Mouse (Mus musculus): ENCODE data around the gene Rabgap1l. TPM values are rescaled to one million over a fixed set of nuclear protein-coding genes. Genes with fewer than 3 reads are reported as not detected.

The Rabgap1l gene
- polyA plus RNA-seq, 1 experiment from 2014 or later = 17.4 TPM

DNA sequence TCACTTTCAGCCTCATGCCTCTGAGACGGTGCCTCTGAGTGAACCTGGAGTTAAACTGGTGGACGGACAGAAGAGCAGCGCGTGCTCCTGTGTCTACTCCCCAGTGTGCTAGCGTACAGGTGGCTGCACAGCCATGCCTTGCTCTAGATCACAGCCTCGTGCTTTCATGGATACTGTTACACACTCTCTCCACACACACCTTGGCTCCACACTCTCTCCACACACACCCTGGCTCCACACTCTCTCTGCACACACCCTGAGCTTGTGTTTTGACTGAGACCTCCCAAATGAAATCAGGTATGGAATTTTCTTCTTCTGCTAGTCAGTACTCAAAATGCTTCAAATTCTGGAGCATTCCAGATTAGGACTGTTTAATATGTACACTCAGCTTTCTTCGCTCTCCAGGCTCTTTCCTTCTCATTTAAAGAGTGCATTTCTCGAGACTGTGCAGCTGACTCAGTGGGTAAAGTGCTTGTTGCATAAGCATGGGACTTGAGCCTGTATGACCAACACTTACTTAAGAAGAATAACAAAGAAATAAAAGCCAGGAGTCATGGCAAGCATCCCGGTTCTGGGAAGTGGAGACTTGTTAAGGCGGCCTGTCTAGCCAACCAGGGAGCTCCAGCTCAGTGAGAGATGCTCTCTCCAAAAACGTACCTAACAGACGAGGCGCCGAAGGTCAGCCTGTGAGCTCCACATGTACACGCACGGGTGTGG lies 529.2 kb downstream of the Rabgap1l start:
- 87% methylated on average over 16 of the region's 16 CpGs for WGBS
- Histone ChIP-seq H3K27me3 (ENCODE audit: control insufficient read depth, insufficient read depth, low read length) (no peaks in the 10 kb centered on the region), H3K4me3 (ENCODE audit: low read depth, low read length) (no peak overlapping the region), H3K9ac (ENCODE audit: low read length) (no peak overlapping the region), H3K4me2 (ENCODE audit: low read depth, low read length, severe bottlenecking) (no peak overlapping the region), H3K36me3 (ENCODE audit: control insufficient read depth, insufficient read depth, low read length) (no peaks in the 10 kb centered on the region), H3K9me3 (ENCODE audit: control insufficient read depth, low read length) (no peaks in the 10 kb centered on the region), H3K4me1 (replicated peaks; ENCODE audit: control insufficient read depth, insufficient read depth, low read length) (peaks cover 2% of the 10 kb centered on the region; the same call in 1 of the 2 replicates), H3K27ac (ENCODE audit: low read depth, low read length) (no peak overlapping the region)
- ATAC-seq (replicated peaks; ENCODE audit: low FRiP score) (no peak), DNase-seq (ENCODE audit: low spot score) (no peak)

DNA sequence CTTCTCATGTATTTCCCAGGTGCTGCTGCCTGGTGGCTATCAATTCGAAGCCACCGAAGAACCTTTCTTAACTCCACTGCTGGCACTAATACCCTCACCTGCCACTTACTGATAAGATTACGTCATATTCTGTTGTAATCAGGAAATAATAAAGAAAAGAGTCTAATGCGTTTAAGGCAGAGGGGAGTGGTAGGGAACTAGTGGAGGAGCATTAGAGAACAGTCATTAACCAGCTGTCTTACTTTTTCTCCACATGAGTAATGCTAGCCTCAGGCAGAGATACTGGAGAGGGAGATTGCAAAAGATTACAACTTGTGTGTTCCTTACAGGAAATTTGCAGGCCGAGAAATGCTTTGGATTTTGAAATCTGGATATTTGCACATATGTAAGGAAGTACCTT lies 530.0 kb downstream of the Rabgap1l start:
- WGBS = 87% methylated on average over 5 of the region's 5 CpGs
- H3K4me1 ChIP-seq (replicated peaks; ENCODE audit: control insufficient read depth, insufficient read depth, low read length) = peaks cover 2% of the 10 kb centered on the region; the same call in 1 of the 2 replicates
- no peaks in the 10 kb centered on the region for H3K36me3 ChIP-seq (ENCODE audit: control insufficient read depth, insufficient read depth, low read length)
- no peak overlapping the region for H3K4me2 ChIP-seq (ENCODE audit: low read depth, low read length, severe bottlenecking)
- no peaks in the 10 kb centered on the region for H3K9me3 ChIP-seq (ENCODE audit: control insufficient read depth, low read length)
- H3K4me3 ChIP-seq (ENCODE audit: low read depth, low read length) = no peak overlapping the region
- H3K27me3 ChIP-seq (ENCODE audit: control insufficient read depth, insufficient read depth, low read length) = no peaks in the 10 kb centered on the region
- H3K9ac ChIP-seq (ENCODE audit: low read length) = no peak overlapping the region
- DNase-seq (ENCODE audit: low spot score) (no peak), ATAC-seq (replicated peaks; ENCODE audit: low FRiP score) (no peak)
- no peak overlapping the region for H3K27ac ChIP-seq (ENCODE audit: low read depth, low read length)

DNA sequence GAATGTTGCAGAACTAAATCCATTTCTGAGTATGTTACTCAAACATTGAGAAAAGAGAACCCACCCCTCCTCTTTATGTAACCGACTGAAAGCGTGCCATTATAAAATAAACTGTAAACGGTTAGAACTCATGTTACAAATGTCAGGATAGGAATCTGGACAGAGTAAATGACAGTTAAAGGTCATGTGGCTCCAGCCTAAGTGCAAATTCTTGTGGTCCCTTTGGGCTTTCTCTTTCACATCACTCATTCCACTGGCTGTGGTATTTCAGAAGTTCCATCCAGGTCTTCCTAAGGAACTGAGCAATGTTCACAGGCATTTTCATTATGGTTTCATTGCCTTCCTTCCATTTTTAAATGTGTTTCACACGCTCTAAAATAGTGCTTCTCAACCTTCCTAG lies 530.6 kb downstream of the Rabgap1l start:
- ATAC-seq (replicated peaks; ENCODE audit: low FRiP score) (no peak), DNase-seq (ENCODE audit: low spot score) (no peak)
- Histone ChIP-seq H3K4me1 (replicated peaks; ENCODE audit: control insufficient read depth, insufficient read depth, low read length) (peaks cover 2% of the 10 kb centered on the region; the same call in 1 of the 2 replicates), H3K36me3 (ENCODE audit: control insufficient read depth, insufficient read depth, low read length) (no peaks in the 10 kb centered on the region), H3K9me3 (ENCODE audit: control insufficient read depth, low read length) (no peaks in the 10 kb centered on the region), H3K27ac (ENCODE audit: low read depth, low read length) (no peak overlapping the region), H3K27me3 (ENCODE audit: control insufficient read depth, insufficient read depth, low read length) (no peaks in the 10 kb centered on the region), H3K9ac (ENCODE audit: low read length) (no peak overlapping the region), H3K4me2 (ENCODE audit: low read depth, low read length, severe bottlenecking) (no peak overlapping the region), H3K4me3 (ENCODE audit: low read depth, low read length) (no peak overlapping the region)
- 87% methylated on average over 4 of the region's 4 CpGs for WGBS

GRCm38 (mm10) chr1:160261849-160262248 lies 531.2 kb downstream of the Rabgap1l start:
- H3K9me3 ChIP-seq (ENCODE audit: control insufficient read depth, low read length) = no peaks in the 10 kb centered on the region
- H3K4me2 ChIP-seq (ENCODE audit: low read depth, low read length, severe bottlenecking) = no peak overlapping the region
- H3K4me3 ChIP-seq (ENCODE audit: low read depth, low read length) = no peak overlapping the region
- no peak for ATAC-seq (replicated peaks; ENCODE audit: low FRiP score)
- H3K27ac ChIP-seq (ENCODE audit: low read depth, low read length) = no peak overlapping the region
- H3K4me1 ChIP-seq (replicated peaks; ENCODE audit: control insufficient read depth, insufficient read depth, low read length) = peaks cover 2% of the 10 kb centered on the region; the same call in 1 of the 2 replicates
- H3K36me3 ChIP-seq (ENCODE audit: control insufficient read depth, insufficient read depth, low read length) = no peaks in the 10 kb centered on the region
- 78% methylated on average over 2 of the region's 2 CpGs for WGBS
- no peak for DNase-seq (ENCODE audit: low spot score)
- no peak overlapping the region for H3K9ac ChIP-seq (ENCODE audit: low read length)
- no peaks in the 10 kb centered on the region for H3K27me3 ChIP-seq (ENCODE audit: control insufficient read depth, insufficient read depth, low read length)

GRCm38 (mm10) chr1:160260605-160261004 lies 532.4 kb downstream of the Rabgap1l start:
- Histone ChIP-seq H3K9ac (ENCODE audit: low read length) (no peak overlapping the region), H3K4me1 (replicated peaks; ENCODE audit: control insufficient read depth, insufficient read depth, low read length) (peaks cover 2% of the 10 kb centered on the region; the same call in 1 of the 2 replicates), H3K27ac (ENCODE audit: low read depth, low read length) (no peak overlapping the region), H3K4me3 (ENCODE audit: low read depth, low read length) (no peak overlapping the region), H3K27me3 (ENCODE audit: control insufficient read depth, insufficient read depth, low read length) (no peaks in the 10 kb centered on the region), H3K36me3 (ENCODE audit: control insufficient read depth, insufficient read depth, low read length) (no peaks in the 10 kb centered on the region), H3K4me2 (ENCODE audit: low read depth, low read length, severe bottlenecking) (no peak overlapping the region), H3K9me3 (ENCODE audit: control insufficient read depth, low read length) (no peaks in the 10 kb centered on the region)
- 89% methylated on average over 4 of the region's 4 CpGs for WGBS
- no peak for DNase-seq (ENCODE audit: low spot score)
- no peak for ATAC-seq (replicated peaks; ENCODE audit: low FRiP score)

GRCm38 (mm10) chr1:160259884-160260283 lies 533.1 kb downstream of the Rabgap1l start:
- peaks cover 2% of the 10 kb centered on the region; the same call in 1 of the 2 replicates for H3K4me1 ChIP-seq (replicated peaks; ENCODE audit: control insufficient read depth, insufficient read depth, low read length)
- H3K4me3 ChIP-seq (ENCODE audit: low read depth, low read length) = no peak overlapping the region
- no peak overlapping the region for H3K9ac ChIP-seq (ENCODE audit: low read length)
- no peak overlapping the region for H3K27ac ChIP-seq (ENCODE audit: low read depth, low read length)
- no peaks in the 10 kb centered on the region for H3K36me3 ChIP-seq (ENCODE audit: control insufficient read depth, insufficient read depth, low read length)
- 0 out of 2 replicates have a peak, but pooled peaks have one; percentile 27 for ATAC-seq (replicated peaks; ENCODE audit: low FRiP score)
- no peak for DNase-seq (ENCODE audit: low spot score)
- H3K9me3 ChIP-seq (ENCODE audit: control insufficient read depth, low read length) = no peaks in the 10 kb centered on the region
- no peak overlapping the region for H3K4me2 ChIP-seq (ENCODE audit: low read depth, low read length, severe bottlenecking)
- no peaks in the 10 kb centered on the region for H3K27me3 ChIP-seq (ENCODE audit: control insufficient read depth, insufficient read depth, low read length)
- WGBS = 62% methylated on average over 7 of the region's 7 CpGs

- DNase-seq (ENCODE audit: low spot score) (no peak), ATAC-seq (replicated peaks; ENCODE audit: low FRiP score) (no peak)
- Histone ChIP-seq H3K4me3 (ENCODE audit: low read depth, low read length) (no peak overlapping the region), H3K36me3 (ENCODE audit: control insufficient read depth, insufficient read depth, low read length) (no peaks in the 10 kb centered on the region), H3K4me1 (replicated peaks; ENCODE audit: control insufficient read depth, insufficient read depth, low read length) (no peaks in the 10 kb centered on the region), H3K27ac (ENCODE audit: low read depth, low read length) (no peak overlapping the region), H3K9me3 (ENCODE audit: control insufficient read depth, low read length) (no peaks in the 10 kb centered on the region), H3K4me2 (ENCODE audit: low read depth, low read length, severe bottlenecking) (no peak overlapping the region), H3K9ac (ENCODE audit: low read length) (no peak overlapping the region), H3K27me3 (ENCODE audit: control insufficient read depth, insufficient read depth, low read length) (no peaks in the 10 kb centered on the region)
- 82% methylated on average over 2 of the region's 2 CpGs for WGBS
Observed at GRCm38 (mm10) chr1:160253108-160253507, 539.9 kb downstream of the Rabgap1l start.

- Histone ChIP-seq H3K4me1 (replicated peaks; ENCODE audit: control insufficient read depth, insufficient read depth, low read length) (no peaks in the 10 kb centered on the region), H3K27me3 (ENCODE audit: control insufficient read depth, insufficient read depth, low read length) (no peaks in the 10 kb centered on the region), H3K9ac (ENCODE audit: low read length) (no peak overlapping the region), H3K4me2 (ENCODE audit: low read depth, low read length, severe bottlenecking) (no peak overlapping the region), H3K27ac (ENCODE audit: low read depth, low read length) (no peak overlapping the region), H3K4me3 (ENCODE audit: low read depth, low read length) (no peak overlapping the region), H3K36me3 (ENCODE audit: control insufficient read depth, insufficient read depth, low read length) (no peaks in the 10 kb centered on the region), H3K9me3 (ENCODE audit: control insufficient read depth, low read length) (no peaks in the 10 kb centered on the region)
- DNase-seq (ENCODE audit: low spot score) (no peak), ATAC-seq (replicated peaks; ENCODE audit: low FRiP score) (no peak)
- 80% methylated on average over 5 of the region's 5 CpGs for WGBS
Observed at GRCm38 (mm10) chr1:160251388-160252007, 541.5 kb downstream of the Rabgap1l start.

All from forebrain, embryonic 11.5 days (tissue).